Mouse (Mus musculus) hindbrain, embryonic 16.5 days (tissue): ENCODE results near the gene Lrrfip2. TPM values are rescaled to one million over a fixed set of nuclear protein-coding genes. Genes with fewer than 3 reads are reported as not detected.

ENCODE experiments used
- ATAC-seq: fragments of 200-750 bp; cut with Nextera tagmentation; 2 replicates; pipeline ENCODE4 v1.8.0; 2017; ENCODE audit warnings: moderate TSS enrichment, moderate library complexity
- H3K27ac ChIP-seq: fragments of 300-500 bp; sonication (generic); 2 replicates; pipeline ENCODE4 v1.5.1; 2014; ENCODE audit warnings: low read depth, mild to moderate bottlenecking, control low read depth, low read length, moderate library complexity
- H3K27me3 ChIP-seq: fragments of 300-500 bp; sonication (generic); replicated peaks from 2 replicates; pipeline ENCODE4 v1.6.1; 2014; ENCODE audit warnings: low read length; ENCODE audit not compliant: control insufficient read depth, insufficient read depth
- H3K36me3 ChIP-seq: fragments of 300-500 bp; sonication (generic); 2 replicates; pipeline ENCODE4 v1.6.1; 2014; ENCODE audit warnings: mild to moderate bottlenecking, low read length, moderate library complexity, mixed read lengths; ENCODE audit not compliant: control insufficient read depth, insufficient read depth
- H3K4me1 ChIP-seq: fragments of 300-500 bp; sonication (generic); 2 replicates; pipeline ENCODE4 v1.6.1; 2014; ENCODE audit warnings: low read depth, low read length; ENCODE audit not compliant: control insufficient read depth, insufficient read depth
- H3K4me2 ChIP-seq: fragments of 300-500 bp; sonication (generic); 2 replicates; pipeline ENCODE4 v1.6.1; 2014; ENCODE audit warnings: mild to moderate bottlenecking, low read length, control low read depth, moderate library complexity
- H3K4me3 ChIP-seq: fragments of 300-500 bp; sonication (generic); 2 replicates; pipeline ENCODE4 v1.5.1; 2014; ENCODE audit warnings: mild to moderate bottlenecking, low read length, control low read depth, moderate library complexity
- H3K9ac ChIP-seq: fragments of 300-500 bp; sonication (generic); 2 replicates; pipeline ENCODE4 v1.6.1; 2014; ENCODE audit warnings: low read depth, mild to moderate bottlenecking, control low read depth, low read length, moderate library complexity
- H3K9me3 ChIP-seq: fragments of 300-500 bp; sonication (generic); 2 replicates; pipeline ENCODE4 v1.6.1; 2014; ENCODE audit warnings: mild to moderate bottlenecking, low read length, moderate library complexity; ENCODE audit not compliant: control insufficient read depth
- WGBS: fragments of 180-500 bp; shearing (Covaris S2); extraction: QIAGEN DNeasy Blood & Tissue Kit; methylation state at CpG from one replicate; pipeline ENCODE4 v1.1.7; 2014; 5-methylcytosine and 5-hydroxymethylcytosine counted together
- polyA plus RNA-seq: library from polyadenylated mRNA; unstranded; fragments of >200 nt; fragmentation: Nextera tagmentation; extraction: Ambion mirVana; gene quantifications from 2 replicates; pipeline ENCODE4 v1.2.1, GENCODE M21; 2015

Gene Lrrfip2
- polyA plus RNA-seq, 1 experiment from 2014 or later: 47.1 TPM

- ATAC-seq: no peak
- Histone ChIP-seq H3K27me3 (no peaks in the 10 kb centered on the region), H3K4me1 (no peaks in the 10 kb centered on the region), H3K9me3 (no peaks in the 10 kb centered on the region), H3K27ac (no peak overlapping the region), H3K4me3 (no peak overlapping the region), H3K4me2 (no peak overlapping the region), H3K36me3 (no peaks in the 10 kb centered on the region), H3K9ac (no peak overlapping the region)
- WGBS: 94% methylated on average over 3 of the region's 3 CpGs
These were observed 17.0 kb upstream of the Lrrfip2 start for GRCm38 (mm10) chr9:111100406-111100805.

GRCm38 (mm10) chr9:111103293-111103692, 14.1 kb upstream of the Lrrfip2 start:
- Histone ChIP-seq H3K4me3 (no peak overlapping the region), H3K9ac (no peak overlapping the region), H3K36me3 (no peaks in the 10 kb centered on the region), H3K4me1 (no peaks in the 10 kb centered on the region), H3K27me3 (no peaks in the 10 kb centered on the region), H3K27ac (no peak overlapping the region), H3K9me3 (no peaks in the 10 kb centered on the region), H3K4me2 (no peak overlapping the region)
- 85% methylated on average over 5 of the region's 5 CpGs for WGBS
- no peak for ATAC-seq

GRCm38 (mm10) chr9:111103893-111104292, 13.5 kb upstream of the Lrrfip2 start:
- Histone ChIP-seq H3K9me3 (no peaks in the 10 kb centered on the region), H3K4me2 (no peak overlapping the region), H3K4me1 (no peaks in the 10 kb centered on the region), H3K4me3 (no peak overlapping the region), H3K36me3 (no peaks in the 10 kb centered on the region), H3K9ac (no peak overlapping the region), H3K27me3 (no peaks in the 10 kb centered on the region), H3K27ac (no peak overlapping the region)
- ATAC-seq: no peak
- WGBS: 93% methylated on average over 5 of the region's 5 CpGs

GRCm38 (mm10) chr9:111107863-111108262, 9.5 kb upstream of the Lrrfip2 start:
- Histone ChIP-seq H3K9ac (no peak overlapping the region), H3K4me2 (no peak overlapping the region), H3K36me3 (no peaks in the 10 kb centered on the region), H3K4me3 (no peak overlapping the region), H3K9me3 (no peaks in the 10 kb centered on the region), H3K27me3 (no peaks in the 10 kb centered on the region), H3K27ac (no peak overlapping the region), H3K4me1 (no peaks in the 10 kb centered on the region)
- no peak for ATAC-seq
- 80% methylated on average over 3 of the region's 3 CpGs for WGBS

GRCm38 (mm10) chr9:111117794-111118251, 431 bp downstream of the Lrrfip2 start:
- 0% methylated on average over 54 of the region's 56 CpGs for WGBS
- no peaks in the 10 kb centered on the region for H3K27me3 ChIP-seq
- peak; percentile 97 for ATAC-seq
- no peaks in the 10 kb centered on the region for H3K36me3 ChIP-seq
- H3K27ac ChIP-seq: peak overlapping the region; percentile 84
- peak overlapping the region; percentile 100 for H3K4me3 ChIP-seq
- H3K9me3 ChIP-seq: no peaks in the 10 kb centered on the region
- H3K4me2 ChIP-seq: peak overlapping the region; percentile 86
- H3K9ac ChIP-seq: peak overlapping the region; percentile 89
- peaks cover 17% of the 10 kb centered on the region for H3K4me1 ChIP-seq

- H3K27me3 ChIP-seq: no peaks in the 10 kb centered on the region
- peaks cover 17% of the 10 kb centered on the region for H3K4me1 ChIP-seq
- peak; percentile 92 for ATAC-seq
- under 1% methylated on average over 45 of the region's 52 CpGs for WGBS
- H3K9me3 ChIP-seq: no peaks in the 10 kb centered on the region
- no peaks in the 10 kb centered on the region for H3K36me3 ChIP-seq
- H3K4me2 ChIP-seq: peak overlapping the region; percentile 86
- peak overlapping the region; percentile 84 for H3K27ac ChIP-seq
- peak overlapping the region; percentile 89 for H3K9ac ChIP-seq
- peak overlapping the region; percentile 100 for H3K4me3 ChIP-seq
These were observed 979 bp downstream of the Lrrfip2 start for GRCm38 (mm10) chr9:111118252-111118890.

GRCm38 (mm10) chr9:111118891-111119441, 1.6 kb downstream of the Lrrfip2 start:
- H3K27ac ChIP-seq: no peak overlapping the region
- peaks cover 17% of the 10 kb centered on the region for H3K4me1 ChIP-seq
- peak overlapping the region; percentile 86 for H3K4me2 ChIP-seq
- WGBS: 14% methylated on average over 17 of the region's 17 CpGs
- no peak for ATAC-seq
- H3K9me3 ChIP-seq: no peaks in the 10 kb centered on the region
- peak overlapping the region; percentile 89 for H3K9ac ChIP-seq
- H3K27me3 ChIP-seq: no peaks in the 10 kb centered on the region
- no peaks in the 10 kb centered on the region for H3K36me3 ChIP-seq
- H3K4me3 ChIP-seq: peak overlapping the region; percentile 100

GRCm38 (mm10) chr9:111122446-111122845, 5.1 kb downstream of the Lrrfip2 start:
- Histone ChIP-seq H3K4me3 (no peak overlapping the region), H3K9me3 (no peaks in the 10 kb centered on the region), H3K27me3 (no peaks in the 10 kb centered on the region), H3K9ac (no peak overlapping the region), H3K4me1 (peaks cover 11% of the 10 kb centered on the region), H3K4me2 (no peak overlapping the region), H3K36me3 (no peaks in the 10 kb centered on the region), H3K27ac (no peak overlapping the region)
- WGBS: 71% methylated on average over 5 of the region's 5 CpGs
- ATAC-seq: no peak

GRCm38 (mm10) chr9:111123336-111123735, 5.9 kb downstream of the Lrrfip2 start:
- H3K36me3 ChIP-seq: no peaks in the 10 kb centered on the region
- ATAC-seq: no peak
- WGBS: 77% methylated on average over 2 of the region's 2 CpGs

More at GRCm38 (mm10) chr9:111123336-111123735, 5.9 kb downstream of the Lrrfip2 start:
- Histone ChIP-seq H3K4me3 (no peak overlapping the region), H3K4me1 (peaks cover 10% of the 10 kb centered on the region), H3K9ac (no peak overlapping the region), H3K27ac (no peak overlapping the region), H3K27me3 (no peaks in the 10 kb centered on the region), H3K4me2 (no peak overlapping the region), H3K9me3 (no peaks in the 10 kb centered on the region)
